In the genomic region with DNA sequence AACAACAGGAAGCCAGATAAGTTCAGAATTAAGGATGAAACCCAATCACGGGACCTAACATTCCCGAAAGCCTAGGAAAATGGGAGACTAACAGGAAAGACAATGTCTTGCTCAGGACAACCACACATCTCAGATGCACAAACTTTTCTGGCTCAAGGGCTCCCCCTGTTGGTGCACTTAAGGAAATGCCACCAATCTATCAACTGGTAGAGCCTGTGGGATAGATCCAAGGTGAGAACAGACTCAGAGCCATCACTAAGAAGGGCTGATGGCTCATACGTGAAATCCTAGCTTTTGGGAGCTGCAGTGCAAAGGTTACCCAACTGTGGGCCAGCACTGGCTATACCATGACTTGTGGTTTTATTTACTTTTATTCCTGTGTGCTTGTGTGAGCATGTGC, we compare ENCODE assay signal across 8 mouse cellular contexts. TPM values are rescaled to one million over a fixed set of nuclear protein-coding genes. Genes with fewer than 3 reads are reported as not detected.
DNase-seq lines count a peak whose midpoint lies in the region.

No protein-coding gene starts in this region.

- peak; percentile 97 for DNase-seq in NIH3T3 (ENCODE audit: low read depth)
- peak; percentile 80 for DNase-seq in c-Kit-positive CD71-negative TER-119-negative erythroid progenitor cells, embryonic 14.5 days (ENCODE audit: low read depth)
- peak; percentile 73 for DNase-seq in fibroblast of lung, adult 2 months (ENCODE audit: low read depth)
- DNase-seq in heart, postnatal 36 days: peak; percentile 89 to 90
- peak; percentile 80 to 87 for DNase-seq in layer of hippocampus, postnatal 10 days (ENCODE audit: low spot score in 2 of 2)
- peak; percentile 90 for DNase-seq in lung, postnatal 14 days
- DNase-seq in skeletal muscle tissue, adult 2 months (ENCODE audit: low read depth, low spot score): peak; percentile 86
- peak; percentile 83 for DNase-seq in yolk sac, embryonic 10.5 days (ENCODE audit: low spot score)

- intact Hi-C loops in heart, postnatal 36 days (cut with DNase I): loop anchor here (1.0 to 2.0 kb wide), 2 partner anchors 32 to 170 kb away; a partner anchor contains a TSS

RNA-seq across cellular contexts. Expression of a gene that starts 7.3 kb away (rescaled TPM):
- total RNA-seq in heart, postnatal 36 days (2021): 10 to 100 TPM; 10.6 to 10.9 TPM
- total RNA-seq in layer of hippocampus, postnatal 10 days (2021): 10 to 100 TPM in 1 of 2 experiments, 1 to 10 TPM in 1; 10.0 to 10.1 TPM

RNA-seq across cellular contexts. Expression of a gene that starts 29.3 kb away (rescaled TPM):
- total RNA-seq in heart, postnatal 36 days (2021): not detected
- not detected for total RNA-seq in layer of hippocampus, postnatal 10 days (2021)

RNA-seq across cellular contexts. Expression of a gene that starts 32.1 kb away (rescaled TPM):
- total RNA-seq in heart, postnatal 36 days (2021): 1 to 10 TPM; 9.3 to 9.5 TPM
- total RNA-seq in layer of hippocampus, postnatal 10 days (2021): 1 to 10 TPM; 5.2 to 5.7 TPM

RNA-seq across cellular contexts. Expression of a gene that starts 43.9 kb away (rescaled TPM):
- total RNA-seq in heart, postnatal 36 days (2021): 10 to 100 TPM; 75.8 to 96.2 TPM
- 10 to 100 TPM; 76.0 to 79.9 TPM for total RNA-seq in layer of hippocampus, postnatal 10 days (2021)

RNA-seq across cellular contexts. Expression of a gene that starts 59.0 kb away (rescaled TPM):
- total RNA-seq in heart, postnatal 36 days (2021): 10 to 100 TPM; 34.7 to 35.2 TPM
- total RNA-seq in layer of hippocampus, postnatal 10 days (2021): 10 to 100 TPM; 17.7 to 19.1 TPM

Comparison
In these comparisons a context has a peak if more than half of its experiments do, and no peak if none do; other contexts are left out.
1. Peak in every context shown above with its lines: DNase-seq.